Mouse (Mus musculus): ENCODE results near the gene Aldh3a2. TPM values are rescaled to one million over a fixed set of nuclear protein-coding genes. Genes with fewer than 3 reads are reported as not detected.

Aldh3a2 gene
- total RNA-seq, 1 experiment from 2014 or later = 65.1 TPM

DNA sequence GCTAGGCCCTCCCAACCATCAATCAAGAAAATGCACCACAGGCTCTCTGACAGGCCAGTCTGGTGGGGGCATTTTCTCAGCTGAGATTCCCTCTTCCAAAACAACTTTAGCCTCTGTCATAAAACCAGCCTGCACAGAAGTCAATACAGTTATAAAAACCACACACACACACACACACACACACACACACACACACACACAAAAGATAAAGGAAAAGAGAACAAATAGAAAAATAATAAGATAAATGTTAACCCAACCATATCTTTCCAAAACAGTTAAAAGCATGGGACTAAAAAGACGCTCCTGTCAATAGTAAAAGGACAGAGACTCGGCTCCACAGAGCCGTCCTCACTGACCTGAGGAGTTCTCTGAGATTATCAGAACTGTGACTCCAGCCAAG lies 9.2 kb upstream of the Aldh3a2 start:
- ATAC-seq (ENCODE audit: extremely low read depth, insufficient number of reproducible peaks, low FRiP score, poor library complexity, severe bottlenecking) = no peak

- no peak for ATAC-seq (ENCODE audit: extremely low read depth, insufficient number of reproducible peaks, low FRiP score, poor library complexity, severe bottlenecking)
Observed at GRCm38 (mm10) chr11:61275106-61275505, 7.8 kb upstream of the Aldh3a2 start.

- no peak for ATAC-seq (ENCODE audit: extremely low read depth, insufficient number of reproducible peaks, low FRiP score, poor library complexity, severe bottlenecking)
Observed at GRCm38 (mm10) chr11:61274421-61274820, 7.2 kb upstream of the Aldh3a2 start.

- no peak for ATAC-seq (ENCODE audit: extremely low read depth, insufficient number of reproducible peaks, low FRiP score, poor library complexity, severe bottlenecking)
Observed at GRCm38 (mm10) chr11:61273928-61274327, 6.7 kb upstream of the Aldh3a2 start.

GRCm38 (mm10) chr11:61271612-61272011 lies 4.3 kb upstream of the Aldh3a2 start:
- ATAC-seq (ENCODE audit: extremely low read depth, insufficient number of reproducible peaks, low FRiP score, poor library complexity, severe bottlenecking) = no peak

- ATAC-seq (ENCODE audit: extremely low read depth, insufficient number of reproducible peaks, low FRiP score, poor library complexity, severe bottlenecking) = no peak
Observed at GRCm38 (mm10) chr11:61270406-61270805, 3.1 kb upstream of the Aldh3a2 start.

- ATAC-seq (ENCODE audit: extremely low read depth, insufficient number of reproducible peaks, low FRiP score, poor library complexity, severe bottlenecking) = no peak
Observed at GRCm38 (mm10) chr11:61268626-61269349, 1.5 kb upstream of the Aldh3a2 start.

DNA sequence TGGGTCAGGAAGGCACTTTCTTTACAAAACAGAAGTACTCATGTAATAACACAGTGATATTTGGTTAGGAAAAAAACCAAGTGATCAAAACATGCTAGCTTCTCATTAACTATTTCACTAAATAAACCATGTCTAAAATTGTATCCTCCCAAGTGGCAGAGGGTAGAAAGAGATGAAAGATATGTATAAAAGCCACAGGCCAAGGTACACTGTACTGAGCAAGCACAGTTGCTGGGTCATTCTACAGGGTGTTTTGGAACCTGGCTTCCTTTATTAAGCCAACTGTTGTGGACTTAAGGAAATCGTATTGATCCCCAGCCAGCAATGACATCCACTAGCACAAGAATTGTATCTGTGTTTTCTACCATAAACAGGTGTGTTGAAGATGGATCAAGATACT lies 3.4 kb downstream of the Aldh3a2 start:
- no peak for ATAC-seq (ENCODE audit: extremely low read depth, insufficient number of reproducible peaks, low FRiP score, poor library complexity, severe bottlenecking)

- ATAC-seq (ENCODE audit: extremely low read depth, insufficient number of reproducible peaks, low FRiP score, poor library complexity, severe bottlenecking) = no peak
Observed at GRCm38 (mm10) chr11:61262516-61262915, 4.7 kb downstream of the Aldh3a2 start.

GRCm38 (mm10) chr11:61259106-61259505 lies 8.2 kb downstream of the Aldh3a2 start:
- ATAC-seq (ENCODE audit: extremely low read depth, insufficient number of reproducible peaks, low FRiP score, poor library complexity, severe bottlenecking) = no peak

- ATAC-seq (ENCODE audit: extremely low read depth, insufficient number of reproducible peaks, low FRiP score, poor library complexity, severe bottlenecking) = no peak
Observed at GRCm38 (mm10) chr11:61252807-61253206, 14.5 kb downstream of the Aldh3a2 start.

DNA sequence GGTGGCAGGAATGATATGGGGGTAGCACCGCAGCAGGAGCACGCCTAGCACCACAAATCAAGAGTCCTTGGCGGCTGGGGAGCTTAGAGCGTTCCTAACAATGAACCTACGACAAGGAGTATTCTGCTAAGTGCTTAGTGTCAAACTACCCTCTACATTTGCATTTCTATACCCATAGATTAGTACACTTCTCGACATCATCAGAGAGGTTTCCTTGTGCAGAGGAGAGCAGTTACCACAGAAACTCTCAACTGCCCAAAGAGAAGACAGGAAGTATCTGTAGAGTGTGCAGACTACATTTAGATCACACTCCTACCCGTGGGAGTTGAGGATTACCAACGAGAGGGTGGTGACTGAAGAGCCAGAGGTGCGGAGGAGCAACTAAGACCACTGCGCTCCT lies 15.5 kb downstream of the Aldh3a2 start:
- no peak for ATAC-seq (ENCODE audit: extremely low read depth, insufficient number of reproducible peaks, low FRiP score, poor library complexity, severe bottlenecking)

- ATAC-seq (ENCODE audit: extremely low read depth, insufficient number of reproducible peaks, low FRiP score, poor library complexity, severe bottlenecking) = no peak
Observed at GRCm38 (mm10) chr11:61244406-61244805, 22.9 kb downstream of the Aldh3a2 start.

GRCm38 (mm10) chr11:61236015-61236414 lies 31.2 kb downstream of the Aldh3a2 start:
- ATAC-seq (ENCODE audit: extremely low read depth, insufficient number of reproducible peaks, low FRiP score, poor library complexity, severe bottlenecking) = no peak

DNA sequence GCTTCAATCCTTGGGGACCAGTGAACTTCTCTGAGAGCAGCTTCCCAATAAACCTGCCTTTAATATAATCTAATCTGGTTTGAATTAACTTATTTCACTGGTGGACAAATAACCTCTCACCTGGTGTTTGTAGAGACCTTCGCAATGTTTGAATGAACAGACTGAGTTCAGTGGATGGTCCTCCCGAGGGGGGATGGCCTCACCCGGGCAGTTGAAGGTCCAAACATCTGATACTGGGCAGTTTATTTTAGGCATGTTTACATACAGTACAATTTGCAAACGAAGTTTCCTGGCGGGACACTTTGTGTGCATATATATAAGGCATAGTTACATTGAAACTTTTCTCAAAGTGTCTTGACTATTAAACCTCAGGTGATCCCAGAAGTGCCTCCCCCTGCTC lies 33.1 kb downstream of the Aldh3a2 start:
- ATAC-seq (ENCODE audit: extremely low read depth, insufficient number of reproducible peaks, low FRiP score, poor library complexity, severe bottlenecking) = no peak

DNA sequence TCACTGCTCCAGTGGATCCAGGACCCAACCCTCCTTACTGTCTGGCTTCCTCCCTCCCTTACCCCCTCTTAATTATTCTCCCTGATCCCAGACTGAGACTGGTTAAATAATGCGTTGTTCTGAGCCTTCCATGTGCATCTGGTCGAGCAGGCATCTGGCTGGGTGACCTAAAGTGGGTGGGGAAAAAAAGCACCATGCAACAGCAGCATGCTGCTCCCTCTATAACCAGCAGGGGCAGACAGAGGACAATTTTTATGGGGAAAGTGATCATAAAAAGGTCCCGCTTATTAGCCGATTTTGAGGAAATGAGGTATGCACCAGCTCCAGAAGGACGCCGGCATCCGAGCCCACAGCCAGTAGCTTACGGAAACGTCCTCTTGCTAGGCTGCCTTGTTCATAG lies 35.9 kb downstream of the Aldh3a2 start:
- ATAC-seq (ENCODE audit: extremely low read depth, insufficient number of reproducible peaks, low FRiP score, poor library complexity, severe bottlenecking) = peak; percentile 53; the same call in 1 of the 2 replicates

DNA sequence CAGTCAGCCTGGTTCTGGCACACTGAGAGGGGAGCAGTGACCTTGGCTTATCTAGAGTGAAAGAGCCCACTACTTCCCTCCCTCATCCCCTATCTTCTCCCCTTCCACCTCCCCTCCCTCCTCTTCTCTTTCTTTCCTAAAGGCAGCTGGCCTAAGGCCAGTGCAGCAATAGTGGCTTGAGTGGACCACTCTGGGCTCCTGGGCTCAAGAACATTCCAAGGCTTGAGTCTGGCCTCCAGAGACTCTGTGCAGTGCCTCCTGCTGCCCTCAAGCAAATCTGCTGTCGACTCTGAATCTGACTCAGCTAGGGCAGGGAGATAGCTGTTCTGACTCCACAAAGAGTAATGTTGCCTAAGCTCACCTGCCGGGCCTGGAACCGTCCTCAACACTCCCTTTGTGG lies 38.9 kb downstream of the Aldh3a2 start:
- ATAC-seq (ENCODE audit: extremely low read depth, insufficient number of reproducible peaks, low FRiP score, poor library complexity, severe bottlenecking) = no peak

- ATAC-seq (ENCODE audit: extremely low read depth, insufficient number of reproducible peaks, low FRiP score, poor library complexity, severe bottlenecking) = no peak
Observed at GRCm38 (mm10) chr11:61227816-61228215, 39.4 kb downstream of the Aldh3a2 start.

GRCm38 (mm10) chr11:61225941-61226412 lies 41.3 kb downstream of the Aldh3a2 start:
- ATAC-seq (ENCODE audit: extremely low read depth, insufficient number of reproducible peaks, low FRiP score, poor library complexity, severe bottlenecking) = no peak

GRCm38 (mm10) chr11:61225511-61225910 lies 41.8 kb downstream of the Aldh3a2 start:
- no peak for ATAC-seq (ENCODE audit: extremely low read depth, insufficient number of reproducible peaks, low FRiP score, poor library complexity, severe bottlenecking)

DNA sequence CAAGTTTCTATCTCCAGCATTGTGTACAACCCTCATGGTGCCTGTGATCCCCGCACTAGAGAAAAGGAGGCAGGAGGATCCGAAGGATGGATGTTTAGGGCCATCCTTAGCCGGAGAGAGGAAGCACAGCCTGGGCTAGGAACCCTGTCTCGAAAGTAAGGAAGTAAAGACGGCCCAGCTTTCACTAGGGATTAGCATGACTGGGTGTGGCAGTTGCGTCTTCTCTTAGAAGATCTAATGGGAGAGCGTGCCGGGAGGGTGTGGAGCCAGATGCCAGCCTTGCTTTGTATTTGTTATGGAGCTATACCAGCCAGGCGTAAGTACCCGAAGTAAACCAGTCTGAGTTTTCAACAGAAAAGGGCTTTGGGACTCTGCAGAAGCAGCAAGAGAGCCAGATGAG lies 42.4 kb downstream of the Aldh3a2 start:
- ATAC-seq (ENCODE audit: extremely low read depth, insufficient number of reproducible peaks, low FRiP score, poor library complexity, severe bottlenecking) = no peak
